Mouse (Mus musculus) heart, embryonic 13.5 days (tissue): ENCODE measurements around the gene Ankrd28. TPM values are rescaled to one million over a fixed set of nuclear protein-coding genes. Genes with fewer than 3 reads are reported as not detected.

Experiments
- ATAC-seq: fragments of 200-750 bp; cut with Nextera tagmentation; 2 replicates; pipeline ENCODE4 v1.8.0; 2017; ENCODE audit warnings: moderate TSS enrichment; ENCODE audit not compliant: insufficient number of reproducible peaks, low FRiP score, low TSS enrichment; ENCODE audit errors: extremely low read depth
- H3K27ac ChIP-seq: fragments of 300-500 bp; sonication (generic); replicated peaks from 2 replicates; pipeline ENCODE4 v1.5.1; 2015; ENCODE audit warnings: moderate library complexity, mild to moderate bottlenecking, inconsistent platforms
- H3K27me3 ChIP-seq: fragments of 300-500 bp; sonication (generic); replicated peaks from 2 replicates; pipeline ENCODE4 v1.6.1; 2015; ENCODE audit warnings: mild to moderate bottlenecking, inconsistent platforms
- H3K36me3 ChIP-seq: fragments of 300-500 bp; sonication (generic); 2 replicates; pipeline ENCODE4 v1.6.1; 2015; ENCODE audit warnings: mild to moderate bottlenecking, inconsistent platforms
- H3K4me1 ChIP-seq: fragments of 300-500 bp; sonication (generic); 2 replicates; pipeline ENCODE4 v1.6.1; 2015; ENCODE audit warnings: inconsistent platforms
- H3K4me2 ChIP-seq: fragments of 300-500 bp; sonication (generic); 2 replicates; pipeline ENCODE4 v1.6.1; 2015; ENCODE audit warnings: inconsistent platforms, mild to moderate bottlenecking, moderate library complexity
- H3K4me3 ChIP-seq: fragments of 300-500 bp; sonication (generic); 2 replicates; pipeline ENCODE4 v1.5.1; 2015; ENCODE audit warnings: moderate library complexity, mild to moderate bottlenecking, inconsistent platforms
- H3K9ac ChIP-seq: fragments of 300-500 bp; sonication (generic); 2 replicates; pipeline ENCODE4 v1.6.1; 2015; ENCODE audit warnings: inconsistent platforms, mild to moderate bottlenecking, moderate library complexity
- H3K9me3 ChIP-seq: fragments of 300-500 bp; sonication (generic); 2 replicates; pipeline ENCODE4 v1.6.1; 2016; ENCODE audit warnings: inconsistent platforms
- WGBS: fragments of 180-500 bp; shearing (Covaris S2); methylation state at CpG from one replicate; pipeline ENCODE4 v1.1.7; 2015; ENCODE audit warnings: mixed read lengths; 5-methylcytosine and 5-hydroxymethylcytosine counted together
- polyA plus RNA-seq: library from polyadenylated mRNA; unstranded; fragments of >200 nt; fragmentation: Nextera tagmentation; extraction: Ambion mirVana; gene quantifications from 2 replicates; pipeline ENCODE4 v1.2.1, GENCODE M21; 2015

Ankrd28 gene
- polyA plus RNA-seq, 1 experiment from 2014 or later = 4.9 TPM

GRCm38 (mm10) chr14:31709343-31709742, 121.1 kb downstream of the Ankrd28 start:
- no peaks in the 10 kb centered on the region for H3K9me3 ChIP-seq
- H3K9ac ChIP-seq = no peak overlapping the region
- peaks cover 3% of the 10 kb centered on the region; the same call in 1 of the 2 replicates for H3K4me1 ChIP-seq
- ATAC-seq = no peak
- peaks cover 62% of the 10 kb centered on the region for H3K36me3 ChIP-seq
- H3K27ac ChIP-seq = no peak overlapping the region
- H3K4me3 ChIP-seq = no peak overlapping the region
- no peak overlapping the region for H3K4me2 ChIP-seq
- WGBS = 73% methylated on average over 1 of the region's 1 CpGs
- no peaks in the 10 kb centered on the region for H3K27me3 ChIP-seq

GRCm38 (mm10) chr14:31700376-31700775, 130.1 kb downstream of the Ankrd28 start:
- H3K9ac ChIP-seq = no peak overlapping the region
- H3K4me3 ChIP-seq = no peak overlapping the region
- H3K36me3 ChIP-seq = peaks cover 65% of the 10 kb centered on the region
- 84% methylated on average over 2 of the region's 2 CpGs for WGBS
- no peak overlapping the region for H3K27ac ChIP-seq
- H3K4me2 ChIP-seq = no peak overlapping the region
- H3K27me3 ChIP-seq = no peaks in the 10 kb centered on the region
- no peaks in the 10 kb centered on the region for H3K9me3 ChIP-seq
- H3K4me1 ChIP-seq = peaks cover 33% of the 10 kb centered on the region
- no peak for ATAC-seq

GRCm38 (mm10) chr14:31697755-31698154, 132.7 kb downstream of the Ankrd28 start:
- Histone ChIP-seq H3K9ac (no peak overlapping the region), H3K36me3 (peaks cover 40% of the 10 kb centered on the region), H3K4me1 (peaks cover 27% of the 10 kb centered on the region), H3K9me3 (no peaks in the 10 kb centered on the region), H3K27me3 (no peaks in the 10 kb centered on the region), H3K4me3 (no peak overlapping the region), H3K4me2 (no peak overlapping the region), H3K27ac (peak overlapping the region; percentile 77)
- ATAC-seq = no peak
- 60% methylated on average over 4 of the region's 4 CpGs for WGBS

- Histone ChIP-seq H3K27me3 (no peaks in the 10 kb centered on the region), H3K36me3 (peaks cover 36% of the 10 kb centered on the region), H3K4me2 (no peak overlapping the region), H3K9ac (no peak overlapping the region), H3K4me1 (peaks cover 23% of the 10 kb centered on the region), H3K9me3 (no peaks in the 10 kb centered on the region), H3K27ac (peak overlapping the region; percentile 77), H3K4me3 (no peak overlapping the region)
- WGBS = 55% methylated on average over 3 of the region's 3 CpGs
- ATAC-seq = no peak; the same call in 1 of the 2 replicates
Measured at GRCm38 (mm10) chr14:31697346-31697745, 133.1 kb downstream of the Ankrd28 start.

GRCm38 (mm10) chr14:31696985-31697303, 133.5 kb downstream of the Ankrd28 start:
- Histone ChIP-seq H3K4me3 (no peak overlapping the region), H3K36me3 (peaks cover 32% of the 10 kb centered on the region), H3K9ac (no peak overlapping the region), H3K4me2 (no peak overlapping the region), H3K27me3 (no peaks in the 10 kb centered on the region), H3K9me3 (no peaks in the 10 kb centered on the region), H3K4me1 (peaks cover 22% of the 10 kb centered on the region), H3K27ac (peak overlapping the region; percentile 77)
- no peak for ATAC-seq
- WGBS = 78% methylated on average over 3 of the region's 3 CpGs

GRCm38 (mm10) chr14:31696206-31696984, 134.1 kb downstream of the Ankrd28 start:
- no peaks in the 10 kb centered on the region for H3K27me3 ChIP-seq
- H3K4me1 ChIP-seq = peaks cover 22% of the 10 kb centered on the region
- H3K4me3 ChIP-seq = no peak overlapping the region
- peak overlapping the region; percentile 77 for H3K27ac ChIP-seq
- WGBS = 83% methylated on average over 9 of the region's 9 CpGs
- H3K4me2 ChIP-seq = no peak overlapping the region
- no peaks in the 10 kb centered on the region for H3K9me3 ChIP-seq
- peaks cover 26% of the 10 kb centered on the region for H3K36me3 ChIP-seq
- ATAC-seq = no peak
- no peak overlapping the region for H3K9ac ChIP-seq

GRCm38 (mm10) chr14:31692536-31692935, 137.9 kb downstream of the Ankrd28 start:
- Histone ChIP-seq H3K9ac (no peak overlapping the region), H3K36me3 (no peaks in the 10 kb centered on the region), H3K4me3 (no peak overlapping the region), H3K27ac (no peak overlapping the region), H3K4me2 (no peak overlapping the region), H3K9me3 (no peaks in the 10 kb centered on the region), H3K27me3 (no peaks in the 10 kb centered on the region), H3K4me1 (peaks cover 15% of the 10 kb centered on the region)
- 82% methylated on average over 6 of the region's 6 CpGs for WGBS
- ATAC-seq = no peak

GRCm38 (mm10) chr14:31686231-31686630, 144.2 kb downstream of the Ankrd28 start:
- H3K9me3 ChIP-seq = no peaks in the 10 kb centered on the region
- H3K36me3 ChIP-seq = no peaks in the 10 kb centered on the region
- ATAC-seq = no peak
- no peak overlapping the region for H3K9ac ChIP-seq
- no peaks in the 10 kb centered on the region for H3K27me3 ChIP-seq
- H3K4me1 ChIP-seq = peaks cover 6% of the 10 kb centered on the region; the same call in 1 of the 2 replicates
- no peak overlapping the region for H3K27ac ChIP-seq
- H3K4me3 ChIP-seq = no peak overlapping the region
- WGBS = 89% methylated on average over 1 of the region's 1 CpGs
- no peak overlapping the region for H3K4me2 ChIP-seq

- Histone ChIP-seq H3K27me3 (no peaks in the 10 kb centered on the region), H3K9me3 (no peaks in the 10 kb centered on the region), H3K4me3 (no peak overlapping the region), H3K36me3 (no peaks in the 10 kb centered on the region), H3K27ac (no peak overlapping the region), H3K4me2 (no peak overlapping the region), H3K4me1 (peaks cover 6% of the 10 kb centered on the region; the same call in 1 of the 2 replicates), H3K9ac (no peak overlapping the region)
- no peak for ATAC-seq
- 85% methylated on average over 10 of the region's 10 CpGs for WGBS
Measured at GRCm38 (mm10) chr14:31685680-31686079, 144.8 kb downstream of the Ankrd28 start.

- Histone ChIP-seq H3K4me1 (peaks cover 6% of the 10 kb centered on the region; the same call in 1 of the 2 replicates), H3K9ac (no peak overlapping the region), H3K36me3 (no peaks in the 10 kb centered on the region), H3K4me3 (no peak overlapping the region), H3K27me3 (no peaks in the 10 kb centered on the region), H3K4me2 (no peak overlapping the region), H3K27ac (no peak overlapping the region), H3K9me3 (no peaks in the 10 kb centered on the region)
- no peak for ATAC-seq
- 62% methylated on average over 7 of the region's 7 CpGs for WGBS
Measured at GRCm38 (mm10) chr14:31684343-31685040, 146.0 kb downstream of the Ankrd28 start.

- no peak overlapping the region for H3K27ac ChIP-seq
- H3K9ac ChIP-seq = no peak overlapping the region
- no peaks in the 10 kb centered on the region for H3K36me3 ChIP-seq
- H3K4me1 ChIP-seq = no peaks in the 10 kb centered on the region
- H3K27me3 ChIP-seq = no peaks in the 10 kb centered on the region
- no peak; the same call in 1 of the 2 replicates for ATAC-seq
- H3K4me3 ChIP-seq = no peak overlapping the region
- no peaks in the 10 kb centered on the region for H3K9me3 ChIP-seq
- 76% methylated on average over 2 of the region's 2 CpGs for WGBS
- no peak overlapping the region for H3K4me2 ChIP-seq
Measured at GRCm38 (mm10) chr14:31683610-31684009, 146.8 kb downstream of the Ankrd28 start.
